Mouse (Mus musculus) hindbrain, embryonic 12.5 days (tissue): ENCODE data around the gene Gm44596. TPM values are rescaled to one million over a fixed set of nuclear protein-coding genes. Genes with fewer than 3 reads are reported as not detected.
A peak's percentile ranks its signal among the peaks of the same experiment; 100 is the strongest.
"Not testable (repeated sequence)": the region's sequence is repeated elsewhere in the genome, so short reads cannot be mapped to it uniquely, and the experiment has no call there.

Experiments
- ATAC-seq: fragments of 200-750 bp; cut with Nextera tagmentation; 2 replicates; pipeline ENCODE4 v1.8.0; 2017; ENCODE audit warnings: moderate TSS enrichment; ENCODE audit not compliant: low FRiP score
- H3K27ac ChIP-seq: fragments of 300-500 bp; sonication (generic); 2 replicates; pipeline ENCODE4 v1.5.1; 2016; ENCODE audit warnings: mild to moderate bottlenecking
- H3K27me3 ChIP-seq: fragments of 300-500 bp; sonication (generic); 2 replicates; pipeline ENCODE4 v1.6.1; 2016; ENCODE audit warnings: mild to moderate bottlenecking
- H3K36me3 ChIP-seq: fragments of 300-500 bp; sonication (generic); 2 replicates; pipeline ENCODE4 v1.6.1; 2016; ENCODE audit warnings: mild to moderate bottlenecking
- H3K4me1 ChIP-seq: fragments of 300-500 bp; sonication (generic); 2 replicates; pipeline ENCODE4 v1.6.1; 2016
- H3K4me2 ChIP-seq: fragments of 300-500 bp; sonication (generic); replicated peaks from 2 replicates; pipeline ENCODE4 v1.6.1; 2016; ENCODE audit warnings: mild to moderate bottlenecking
- H3K4me3 ChIP-seq: fragments of 300-500 bp; sonication (generic); 2 replicates; pipeline ENCODE4 v1.5.1; 2016; ENCODE audit warnings: mild to moderate bottlenecking
- H3K9ac ChIP-seq: fragments of 300-500 bp; sonication (generic); 2 replicates; pipeline ENCODE4 v1.6.1; 2016; ENCODE audit warnings: mild to moderate bottlenecking, moderate library complexity
- H3K9me3 ChIP-seq: fragments of 300-500 bp; sonication (generic); replicated peaks from 2 replicates; pipeline ENCODE4 v1.6.1; 2016; ENCODE audit warnings: mild to moderate bottlenecking
- whole genome bisulfite sequencing: fragments of 180-500 bp; shearing (Covaris S2); methylation state at CpG from one replicate; pipeline ENCODE4 v1.1.7; 2016; 5-methylcytosine and 5-hydroxymethylcytosine counted together
- polyA plus RNA-seq: library from polyadenylated mRNA; unstranded; fragments of >200 nt; fragmentation: Nextera tagmentation; extraction: Ambion mirVana; gene quantifications from 2 replicates; pipeline ENCODE4 v1.2.1, GENCODE M21; 2016

Gene Gm44596
- polyA plus RNA-seq, 1 experiment from 2014 or later = not detected

DNA sequence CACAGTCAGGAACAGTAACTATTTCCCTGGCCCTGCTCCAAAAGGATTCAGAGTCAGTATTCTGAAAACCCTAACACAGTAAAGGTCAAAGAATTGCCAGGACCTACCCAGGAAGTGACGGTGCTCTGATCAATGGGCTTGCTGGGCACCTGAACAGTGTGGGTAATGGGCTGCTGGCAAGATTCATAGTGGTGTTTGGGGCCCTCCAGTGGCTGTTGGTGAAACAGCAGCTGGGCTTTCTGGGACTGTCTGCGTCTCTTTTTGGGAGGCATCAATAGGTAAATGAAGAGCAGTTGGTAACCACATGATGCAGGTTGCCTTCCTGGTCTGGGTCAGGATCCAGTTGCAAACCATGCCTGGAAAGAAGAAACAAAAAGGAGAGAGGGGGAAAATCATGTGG, 16.3 kb upstream of the Gm44596 start:
- H3K9me3 ChIP-seq = no peaks in the 10 kb centered on the region
- H3K4me2 ChIP-seq = no peak overlapping the region
- H3K4me3 ChIP-seq = no peak overlapping the region
- H3K36me3 ChIP-seq = peaks cover 21% of the 10 kb centered on the region
- no peak overlapping the region for H3K27ac ChIP-seq
- no peak for ATAC-seq
- H3K27me3 ChIP-seq = no peaks in the 10 kb centered on the region
- H3K9ac ChIP-seq = no peak overlapping the region
- H3K4me1 ChIP-seq = peaks cover 35% of the 10 kb centered on the region
- WGBS = 15% methylated on average over 2 of the region's 2 CpGs

DNA sequence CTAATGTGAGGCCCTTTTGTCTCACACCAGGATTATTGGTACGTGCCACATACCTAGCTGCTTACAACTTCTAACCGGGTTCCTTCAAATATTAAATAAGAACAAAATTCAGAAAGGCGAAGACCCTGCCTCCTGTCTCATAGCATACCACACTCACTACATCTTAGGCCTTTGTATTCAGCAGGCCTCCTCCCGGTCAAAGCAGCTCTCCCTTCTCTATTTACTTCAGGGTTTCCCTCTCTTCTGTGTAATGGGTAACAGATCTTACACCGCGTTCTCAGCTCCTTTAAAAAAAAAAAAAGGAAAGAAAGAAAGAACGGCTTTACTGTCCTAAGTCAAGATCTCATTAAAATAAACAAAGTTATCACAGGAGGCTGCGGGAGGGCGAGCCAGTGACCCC, 13.4 kb upstream of the Gm44596 start:
- ATAC-seq = no peak
- Histone ChIP-seq H3K4me2 (peak overlapping the region; percentile 95), H3K4me1 (peaks cover 27% of the 10 kb centered on the region), H3K4me3 (peak overlapping the region; percentile 89), H3K9me3 (no peaks in the 10 kb centered on the region), H3K27ac (peak overlapping the region; percentile 93), H3K9ac (peak overlapping the region; percentile 91), H3K27me3 (no peaks in the 10 kb centered on the region), H3K36me3 (peaks cover 32% of the 10 kb centered on the region)
- WGBS = 21% methylated on average over 9 of the region's 9 CpGs

DNA sequence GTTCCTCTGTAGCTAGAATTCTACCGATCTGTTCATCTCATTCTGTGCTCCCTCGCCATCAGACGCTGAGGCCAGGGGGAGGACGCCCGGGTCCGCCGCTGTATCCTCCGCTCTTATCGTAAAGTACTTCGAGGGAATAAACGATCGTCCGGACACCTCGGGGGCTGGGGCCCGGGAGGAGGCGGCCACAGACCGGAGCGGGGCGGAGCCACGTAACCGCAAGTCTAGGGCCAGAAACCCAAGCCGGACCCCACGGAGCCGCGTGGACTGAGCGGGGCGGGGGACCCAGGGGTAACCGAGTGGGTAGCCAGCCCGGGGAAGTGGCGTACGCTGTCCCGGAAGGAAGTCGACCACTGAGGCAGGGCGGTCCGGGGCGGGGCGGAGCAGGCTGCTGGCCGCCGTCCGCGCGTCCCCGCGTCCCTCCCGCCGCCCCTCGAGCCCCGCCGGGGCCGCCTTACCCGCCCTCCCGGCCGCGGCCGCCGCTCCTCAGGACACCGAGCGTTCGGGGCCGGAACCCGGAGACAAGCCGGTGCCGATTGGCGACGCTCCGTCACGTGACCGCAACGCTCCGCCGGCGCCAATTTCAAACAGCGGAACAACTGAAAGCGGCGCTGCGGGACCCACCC, 12.8 kb upstream of the Gm44596 start, which contains the start of the genes Rhno1 and Foxm1:
Rhno1 (minus strand) TSS at position 531 of the 626 bp plus-strand sequence.
Foxm1 (plus strand) TSS at position 587 of the 626 bp plus-strand sequence.
- H3K9me3 ChIP-seq = no peaks in the 10 kb centered on the region
- peak within 1 kb of the TSS; percentile 89 for H3K4me3 ChIP-seq
- peak within 1 kb of the TSS; percentile 91 for H3K9ac ChIP-seq
- peaks cover 27% of the 10 kb centered on the region for H3K4me1 ChIP-seq
- WGBS = under 1% methylated on average over 52 of the region's 76 CpGs
- peak within 1 kb of the TSS; percentile 95 for H3K4me2 ChIP-seq
- peak; percentile 90 for ATAC-seq
- H3K36me3 ChIP-seq = peaks cover 31% of the 10 kb centered on the region
- no peaks in the 10 kb centered on the region for H3K27me3 ChIP-seq
- H3K27ac ChIP-seq = peak within 1 kb of the TSS; percentile 93

DNA sequence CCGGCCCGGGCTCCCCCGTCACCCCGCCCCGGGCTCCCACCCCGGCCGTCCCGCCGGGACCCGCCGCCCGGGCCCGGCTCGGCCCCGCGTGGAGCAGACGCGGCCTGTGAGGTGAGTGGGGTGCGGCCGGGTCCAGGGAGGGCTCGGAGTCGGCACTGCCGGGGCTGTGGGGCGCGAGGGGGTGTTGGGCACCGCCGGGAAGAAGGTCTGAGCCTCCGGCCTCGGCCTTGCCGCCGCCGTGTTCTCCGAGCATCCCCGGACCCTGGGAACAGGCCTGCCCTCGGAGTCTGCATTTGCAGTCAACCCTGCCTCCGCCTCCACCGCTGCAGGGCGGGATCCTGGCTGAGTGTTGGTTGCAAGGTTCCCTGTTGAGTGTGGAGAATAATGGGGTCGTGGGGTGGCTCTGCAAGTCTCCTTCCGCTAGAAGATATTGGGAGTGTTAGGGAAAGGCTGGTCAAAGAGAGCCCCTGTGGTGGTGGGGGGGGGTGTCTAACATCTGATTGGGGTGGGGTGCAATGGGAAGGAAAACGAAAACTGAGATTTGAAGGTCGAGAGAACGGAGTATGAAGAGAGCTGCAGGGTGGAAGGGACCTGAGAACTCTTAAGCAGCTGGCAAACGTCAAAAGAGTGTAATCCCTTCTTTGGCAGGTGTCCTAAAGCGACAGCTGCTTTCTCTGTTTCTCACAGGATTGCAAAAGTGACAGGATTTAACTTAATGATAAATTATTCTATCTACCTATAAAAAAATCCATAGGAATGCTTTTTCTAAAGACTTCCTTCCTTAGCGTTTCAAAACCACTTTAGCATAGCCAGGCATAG, 12.1 kb upstream of the Gm44596 start:
- ATAC-seq = no peak; the same call in none of the 2 replicates
- Histone ChIP-seq H3K27me3 (no peaks in the 10 kb centered on the region), H3K36me3 (peaks cover 29% of the 10 kb centered on the region), H3K4me2 (peak overlapping the region; percentile 95), H3K9me3 (no peaks in the 10 kb centered on the region), H3K27ac (peak overlapping the region; percentile 93), H3K4me3 (peak overlapping the region; percentile 89), H3K9ac (peak overlapping the region; percentile 91), H3K4me1 (peaks cover 27% of the 10 kb centered on the region)
- 1% methylated on average over 46 of the region's 46 CpGs for WGBS

DNA sequence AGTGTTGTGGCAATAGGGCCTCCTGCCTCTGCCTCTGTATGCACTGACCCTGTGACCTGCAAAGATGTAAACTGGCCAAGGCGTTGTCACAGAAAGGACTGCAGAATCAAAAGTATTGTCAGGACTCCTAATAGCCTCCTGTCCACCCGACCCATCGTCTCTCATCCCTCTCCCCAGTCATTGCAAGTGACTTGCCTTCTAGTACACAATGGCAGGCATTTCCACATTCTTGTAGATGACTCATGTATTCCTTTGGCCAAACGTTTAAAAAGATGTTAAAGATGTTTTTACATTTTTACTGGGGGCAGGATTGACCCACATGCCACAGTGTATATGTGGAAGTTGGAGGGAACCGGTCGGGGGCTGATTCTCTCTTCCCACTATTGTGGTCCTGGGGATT, 10.6 kb upstream of the Gm44596 start:
- Histone ChIP-seq H3K4me1 (peaks cover 27% of the 10 kb centered on the region), H3K4me2 (no peak overlapping the region), H3K27ac (no peak overlapping the region), H3K36me3 (peaks cover 36% of the 10 kb centered on the region), H3K9me3 (no peaks in the 10 kb centered on the region), H3K9ac (no peak overlapping the region), H3K4me3 (no peak overlapping the region), H3K27me3 (no peaks in the 10 kb centered on the region)
- ATAC-seq = no peak
- 73% methylated on average over 6 of the region's 6 CpGs for WGBS

DNA sequence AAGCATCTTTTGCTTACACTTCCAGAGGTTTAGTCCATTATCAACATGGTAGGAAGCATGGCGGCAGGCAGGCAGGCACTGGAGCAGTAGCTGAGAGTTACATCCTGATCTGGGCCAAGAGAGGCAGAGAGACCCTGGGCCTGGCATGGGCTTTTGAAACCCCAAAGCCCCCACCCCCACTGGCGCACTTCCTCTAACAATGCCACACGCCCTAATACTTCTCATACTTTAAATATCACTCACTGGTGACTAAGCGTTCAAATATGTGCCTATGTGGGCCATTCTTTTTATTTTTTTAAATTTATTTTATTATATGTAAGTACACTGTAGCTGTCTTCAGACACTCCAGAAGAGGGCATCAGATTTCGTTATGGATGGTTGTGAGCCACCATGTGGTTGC, 8.8 kb upstream of the Gm44596 start:
- H3K4me3 ChIP-seq = no peak overlapping the region
- H3K27me3 ChIP-seq = no peaks in the 10 kb centered on the region
- peaks cover 53% of the 10 kb centered on the region for H3K36me3 ChIP-seq
- no peak for ATAC-seq
- no peak overlapping the region for H3K4me2 ChIP-seq
- no peaks in the 10 kb centered on the region for H3K9me3 ChIP-seq
- 89% methylated on average over 5 of the region's 5 CpGs for WGBS
- H3K9ac ChIP-seq = no peak overlapping the region
- H3K4me1 ChIP-seq = peaks cover 13% of the 10 kb centered on the region
- no peak overlapping the region for H3K27ac ChIP-seq

DNA sequence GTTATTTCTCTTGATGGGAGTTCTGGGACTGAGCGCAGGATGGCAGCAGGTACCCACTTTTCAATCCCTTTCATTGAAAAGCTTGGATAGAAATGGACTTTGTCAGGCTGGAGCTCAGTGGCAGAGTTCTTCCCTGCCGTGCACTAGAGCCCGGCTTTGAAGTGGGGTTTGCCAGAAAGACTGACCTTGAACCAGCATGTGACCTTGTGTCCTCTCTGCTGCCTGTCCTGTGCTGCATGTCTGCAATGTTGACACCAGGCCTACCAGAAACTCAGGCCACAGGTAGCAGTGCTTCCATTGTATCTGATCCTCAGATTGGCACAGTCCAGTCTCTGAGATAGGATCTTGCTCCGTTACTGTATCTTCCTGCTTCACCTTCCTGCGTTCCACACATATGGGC, 5.3 kb upstream of the Gm44596 start:
- peaks cover 7% of the 10 kb centered on the region for H3K4me1 ChIP-seq
- H3K4me3 ChIP-seq = no peak overlapping the region
- 92% methylated on average over 5 of the region's 5 CpGs for WGBS
- H3K27ac ChIP-seq = no peak overlapping the region
- no peaks in the 10 kb centered on the region for H3K9me3 ChIP-seq
- peaks cover 78% of the 10 kb centered on the region for H3K36me3 ChIP-seq
- H3K4me2 ChIP-seq = no peak overlapping the region
- no peak for ATAC-seq
- H3K9ac ChIP-seq = no peak overlapping the region
- no peaks in the 10 kb centered on the region for H3K27me3 ChIP-seq

DNA sequence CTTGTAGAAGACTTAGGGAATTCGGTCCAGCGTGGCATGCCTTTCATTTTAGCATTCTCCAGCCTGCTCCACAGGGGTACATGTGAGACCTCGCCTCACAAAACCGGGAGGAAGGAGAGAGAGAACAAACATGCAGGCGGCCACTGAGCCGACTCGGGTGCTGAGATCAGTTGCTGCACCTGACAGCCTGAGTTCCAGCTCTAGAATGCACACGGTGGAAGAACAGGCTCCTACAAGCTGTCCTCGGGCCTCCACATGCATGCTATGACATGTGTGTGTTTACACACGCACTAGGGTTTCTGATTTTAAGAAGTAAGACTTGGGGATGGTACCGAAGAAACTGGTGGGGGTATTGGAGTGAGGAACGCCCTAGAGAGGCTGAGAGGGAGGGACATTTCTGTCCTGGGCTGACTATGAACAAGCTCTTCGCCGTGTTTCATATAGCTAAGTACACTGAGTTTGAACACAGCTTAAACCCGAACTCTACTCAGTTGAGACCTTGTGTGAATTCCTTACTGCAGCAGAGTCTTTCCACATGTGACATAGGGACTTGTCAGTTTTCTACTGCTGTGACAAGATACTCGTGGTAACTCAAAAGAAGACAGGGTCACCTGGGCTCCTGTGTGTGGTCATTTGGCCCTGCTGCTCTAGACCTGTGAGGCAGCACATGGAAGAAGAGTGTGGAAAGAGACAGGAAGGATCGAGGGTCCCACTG, 1.2 kb downstream of the Gm44596 start:
- Histone ChIP-seq H3K4me2 (no peak overlapping the region), H3K36me3 (peaks cover 30% of the 10 kb centered on the region), H3K9me3 (no peaks in the 10 kb centered on the region), H3K27me3 (no peaks in the 10 kb centered on the region), H3K27ac (no peak overlapping the region), H3K4me1 (peaks cover 10% of the 10 kb centered on the region), H3K9ac (no peak overlapping the region), H3K4me3 (no peak overlapping the region)
- WGBS = 91% methylated on average over 17 of the region's 17 CpGs
- no peak for ATAC-seq

DNA sequence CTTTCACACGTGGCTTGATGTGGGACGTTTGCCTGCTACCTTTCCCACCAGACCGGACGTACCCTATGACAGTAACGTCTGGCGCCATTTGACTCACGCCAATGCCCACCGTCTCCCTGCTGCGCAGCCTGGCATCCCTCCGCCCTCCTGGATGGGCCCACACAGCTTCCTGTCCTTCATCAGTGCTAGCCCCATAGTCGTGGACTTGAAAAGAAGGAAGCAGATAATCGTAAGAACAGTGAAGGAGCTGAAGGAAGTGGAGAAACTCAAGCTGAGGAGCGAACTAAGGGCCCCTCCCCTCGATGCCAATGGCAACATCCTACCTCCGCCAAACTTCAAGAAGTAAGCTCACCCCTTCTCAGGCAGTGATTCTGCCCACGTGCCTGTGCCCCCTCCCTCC, 4.3 kb downstream of the Gm44596 start:
- 82% methylated on average over 16 of the region's 16 CpGs for WGBS
- Histone ChIP-seq H3K27me3 (no peaks in the 10 kb centered on the region), H3K9me3 (no peaks in the 10 kb centered on the region), H3K4me2 (no peak overlapping the region), H3K27ac (no peak overlapping the region), H3K36me3 (0 out of 2 replicates have a peak, but pooled peaks cover 6% of the 10 kb centered on the region), H3K9ac (no peak overlapping the region), H3K4me1 (peaks cover 7% of the 10 kb centered on the region), H3K4me3 (no peak overlapping the region)
- no peak for ATAC-seq

DNA sequence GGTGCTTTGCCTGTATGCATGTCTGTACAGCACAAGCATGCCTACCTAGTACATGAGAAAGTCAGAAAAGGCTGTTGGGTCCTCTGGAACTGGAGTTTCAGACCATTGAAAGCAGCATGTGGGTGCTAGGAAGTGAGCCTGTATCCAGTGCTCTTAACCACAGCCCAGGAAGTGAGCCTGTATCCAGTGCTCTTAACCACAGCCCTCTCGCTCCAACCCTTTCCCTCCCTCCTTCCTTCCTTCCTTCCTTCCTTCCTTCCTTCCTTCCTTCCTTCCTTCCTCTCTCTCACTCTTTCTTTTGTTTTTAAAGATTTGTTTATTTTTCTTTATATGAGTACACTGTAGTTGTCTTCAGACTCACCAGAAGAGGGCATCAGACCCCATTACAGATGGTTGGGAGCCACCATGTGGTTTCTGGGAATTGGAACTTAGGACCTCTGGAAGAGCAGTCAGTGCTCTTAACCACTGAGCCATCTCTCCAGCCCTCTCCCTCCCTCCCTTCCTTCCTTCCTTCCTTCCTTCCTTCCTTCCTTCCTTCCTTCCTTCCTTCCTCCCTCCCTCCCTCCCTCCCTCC, 5.4 kb downstream of the Gm44596 start:
- not testable (repeated sequence) for H3K9me3 ChIP-seq, H3K9ac ChIP-seq, H3K4me3 ChIP-seq, H3K27me3 ChIP-seq, H3K4me2 ChIP-seq, ATAC-seq, H3K36me3 ChIP-seq, H3K27ac ChIP-seq, H3K4me1 ChIP-seq
- 86% methylated on average over 1 of the region's 1 CpGs for WGBS

DNA sequence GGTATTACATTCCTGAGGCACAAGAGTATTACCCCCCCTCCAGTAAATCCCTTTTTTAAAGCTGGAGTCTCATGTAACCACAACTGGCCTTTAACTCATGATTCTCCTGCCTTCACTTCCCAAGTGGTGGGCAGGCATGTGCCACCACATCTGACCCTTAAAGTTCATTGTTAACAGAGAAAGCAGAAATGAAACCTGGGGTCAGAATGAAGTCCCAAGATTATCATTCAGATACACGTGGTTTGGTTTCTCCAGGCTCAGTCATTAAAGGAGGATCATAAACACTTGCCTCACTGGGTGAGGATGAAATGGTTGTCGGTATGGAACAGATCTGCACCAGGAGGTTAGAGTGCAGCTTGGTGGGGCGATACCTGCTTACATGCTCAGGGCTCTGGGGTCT, 6.0 kb downstream of the Gm44596 start:
- Histone ChIP-seq H3K9ac (no peak overlapping the region), H3K9me3 (no peaks in the 10 kb centered on the region), H3K4me2 (no peak overlapping the region), H3K4me1 (no peaks in the 10 kb centered on the region), H3K27ac (no peak overlapping the region), H3K4me3 (no peak overlapping the region), H3K27me3 (no peaks in the 10 kb centered on the region), H3K36me3 (0 out of 2 replicates have a peak, but pooled peaks cover 6% of the 10 kb centered on the region)
- 84% methylated on average over 3 of the region's 3 CpGs for WGBS
- no peak for ATAC-seq

DNA sequence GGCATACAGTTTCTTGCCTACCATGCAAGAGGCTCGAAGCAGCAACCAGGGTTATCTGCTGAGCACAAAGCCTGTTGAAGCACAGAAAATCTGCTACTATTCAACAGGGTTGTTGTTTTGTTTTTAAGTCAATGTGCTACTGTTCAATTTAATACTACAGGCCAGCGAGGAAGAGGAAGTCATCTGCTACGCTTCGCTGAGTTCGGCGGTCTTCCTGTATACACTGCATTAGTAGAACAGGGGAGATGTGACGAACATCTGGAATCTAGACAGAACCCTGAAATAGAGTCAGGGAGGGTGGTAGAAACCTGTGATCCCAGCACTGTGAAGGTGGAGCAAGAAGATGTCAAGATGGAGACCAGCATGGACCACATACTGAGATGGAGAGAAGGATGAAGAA, 8.4 kb downstream of the Gm44596 start:
- Histone ChIP-seq H3K27ac (no peak overlapping the region), H3K4me2 (no peak overlapping the region), H3K36me3 (no peaks in the 10 kb centered on the region), H3K4me1 (no peaks in the 10 kb centered on the region), H3K9ac (no peak overlapping the region), H3K27me3 (no peaks in the 10 kb centered on the region), H3K9me3 (no peaks in the 10 kb centered on the region), H3K4me3 (no peak overlapping the region)
- WGBS = 75% methylated on average over 7 of the region's 7 CpGs
- no peak for ATAC-seq
